Mouse (Mus musculus): ENCODE data around the gene Slc16a14. TPM values are rescaled to one million over a fixed set of nuclear protein-coding genes. Genes with fewer than 3 reads are reported as not detected.
"Not testable (repeated sequence)": the region's sequence is repeated elsewhere in the genome, so short reads cannot be mapped to it uniquely, and the experiment has no call there.

Gene Slc16a14
- polyA plus RNA-seq (2015; fragmentation: Nextera tagmentation; extraction: Ambion mirVana) = not detected in 2 replicates

GRCm38 (mm10) chr1:84934503-84935333, at the start of gene Slc16a14:
Slc16a14 (minus strand) TSS chr1:84935134.
- Histone ChIP-seq H3K27ac (replicated peaks) (no peak within 1 kb of the TSS), H3K9ac (no peak within 1 kb of the TSS; the same call in 1 of the 2 replicates), H3K4me2 (peak within 1 kb of the TSS; percentile 64), H3K9me3 (replicated peaks) (no peaks in the 10 kb centered on the region), H3K36me3 (replicated peaks) (no peaks in the 10 kb centered on the region), H3K4me1 (replicated peaks) (0 out of 2 replicates have a peak, but pooled peaks cover 9% of the 10 kb centered on the region), H3K4me3 (replicated peaks) (peak within 1 kb of the TSS; percentile 44), H3K27me3 (peaks cover 34% of the 10 kb centered on the region)
- WGBS (ENCODE audit: insufficient replicate concordance) = 1% methylated on average over 58 of the region's 59 CpGs
- ATAC-seq (ENCODE audit: insufficient read depth) = no peak

- H3K36me3 ChIP-seq (replicated peaks); H3K4me1 ChIP-seq (replicated peaks); H3K9ac ChIP-seq; H3K9me3 ChIP-seq (replicated peaks); ATAC-seq (ENCODE audit: insufficient read depth); H3K4me3 ChIP-seq (replicated peaks); H3K4me2 ChIP-seq; H3K27ac ChIP-seq (replicated peaks); H3K27me3 ChIP-seq: not testable (repeated sequence)
- 10% methylated on average over 12 of the region's 12 CpGs for WGBS (ENCODE audit: insufficient replicate concordance)
These were observed 26.8 kb upstream of the Slc16a14 start for GRCm38 (mm10) chr1:84961779-84962178.

GRCm38 (mm10) chr1:84957713-84958112, 22.8 kb upstream of the Slc16a14 start:
- H3K4me1 ChIP-seq (replicated peaks); H3K4me3 ChIP-seq (replicated peaks); H3K36me3 ChIP-seq (replicated peaks); ATAC-seq (ENCODE audit: insufficient read depth); H3K27ac ChIP-seq (replicated peaks); H3K9me3 ChIP-seq (replicated peaks); H3K27me3 ChIP-seq; H3K4me2 ChIP-seq; H3K9ac ChIP-seq: not testable (repeated sequence)
- WGBS (ENCODE audit: insufficient replicate concordance) = 56% methylated on average over 4 of the region's 4 CpGs

DNA sequence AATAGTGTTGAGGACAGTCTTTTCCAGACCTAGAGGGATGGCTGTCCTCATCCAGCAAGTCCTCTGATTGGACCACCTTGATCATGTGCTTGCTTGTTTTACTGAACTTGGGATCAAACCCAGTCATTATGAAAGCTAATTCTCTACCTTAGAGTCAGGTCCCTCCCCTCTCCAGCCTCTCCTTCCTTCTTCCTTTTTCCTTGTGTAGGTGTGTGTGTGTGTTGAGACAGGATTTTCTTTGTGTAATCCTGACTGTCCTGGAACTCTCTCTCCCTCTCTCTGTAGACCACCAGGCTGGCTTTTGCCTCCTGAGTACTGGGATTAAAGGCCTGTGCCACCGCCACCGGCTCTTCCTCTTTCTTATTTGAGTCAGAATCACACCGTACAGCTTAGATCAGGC, 21.8 kb upstream of the Slc16a14 start:
- H3K4me3 ChIP-seq (replicated peaks); H3K9ac ChIP-seq; H3K27ac ChIP-seq (replicated peaks); H3K4me2 ChIP-seq; H3K36me3 ChIP-seq (replicated peaks); H3K4me1 ChIP-seq (replicated peaks); H3K27me3 ChIP-seq; H3K9me3 ChIP-seq (replicated peaks); ATAC-seq (ENCODE audit: insufficient read depth): not testable (repeated sequence)
- 60% methylated on average over 3 of the region's 3 CpGs for WGBS (ENCODE audit: insufficient replicate concordance)

DNA sequence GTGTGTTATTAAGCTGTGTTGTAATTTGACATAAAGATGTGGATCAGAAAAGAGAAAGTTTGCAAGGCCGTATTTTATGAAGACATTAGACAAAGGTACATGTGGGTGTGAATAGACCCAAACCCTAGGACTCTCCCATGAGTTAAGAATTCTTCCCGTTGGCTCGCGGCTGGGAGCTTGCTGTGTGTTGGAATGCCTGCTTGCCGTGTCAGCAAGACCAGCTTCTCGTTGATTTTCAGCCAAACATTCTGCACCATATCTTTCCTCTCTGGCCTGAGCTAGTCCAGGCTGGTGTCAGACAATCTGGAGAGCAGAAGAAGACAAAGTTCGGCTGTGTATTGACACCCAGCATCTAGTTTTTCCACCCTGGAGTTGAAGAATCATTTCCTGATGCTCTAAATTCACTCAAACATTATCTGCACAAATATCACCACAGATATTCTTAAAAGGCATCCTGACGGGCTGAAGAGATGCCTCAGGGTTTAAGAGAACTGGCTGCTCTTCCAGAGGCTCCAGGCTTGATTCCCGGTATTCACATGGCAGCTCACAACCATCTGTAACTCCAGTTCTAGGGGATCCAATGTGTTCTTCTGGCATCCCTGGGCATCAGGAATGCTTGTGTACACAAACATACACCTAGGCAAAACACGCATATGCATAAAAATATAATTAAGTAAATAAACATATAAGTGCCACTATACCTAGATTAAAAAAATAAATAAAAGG, 17.7 kb upstream of the Slc16a14 start:
- Histone ChIP-seq H3K9ac (no peak overlapping the region), H3K27ac (replicated peaks) (no peak overlapping the region), H3K9me3 (replicated peaks) (no peaks in the 10 kb centered on the region), H3K36me3 (replicated peaks) (no peaks in the 10 kb centered on the region), H3K4me1 (replicated peaks) (no peaks in the 10 kb centered on the region), H3K4me3 (replicated peaks) (no peak overlapping the region), H3K27me3 (no peaks in the 10 kb centered on the region), H3K4me2 (no peak overlapping the region)
- no peak for ATAC-seq (ENCODE audit: insufficient read depth)
- WGBS (ENCODE audit: insufficient replicate concordance) = 63% methylated on average over 10 of the region's 10 CpGs

- Histone ChIP-seq H3K4me1 (replicated peaks) (no peaks in the 10 kb centered on the region), H3K36me3 (replicated peaks) (no peaks in the 10 kb centered on the region), H3K9me3 (replicated peaks) (no peaks in the 10 kb centered on the region), H3K9ac (no peak overlapping the region), H3K27ac (replicated peaks) (no peak overlapping the region), H3K27me3 (no peaks in the 10 kb centered on the region), H3K4me2 (no peak overlapping the region), H3K4me3 (replicated peaks) (no peak overlapping the region)
- ATAC-seq (ENCODE audit: insufficient read depth) = no peak
- WGBS (ENCODE audit: insufficient replicate concordance) = 57% methylated on average over 3 of the region's 3 CpGs
These were observed 16.6 kb upstream of the Slc16a14 start for GRCm38 (mm10) chr1:84951566-84951965.

DNA sequence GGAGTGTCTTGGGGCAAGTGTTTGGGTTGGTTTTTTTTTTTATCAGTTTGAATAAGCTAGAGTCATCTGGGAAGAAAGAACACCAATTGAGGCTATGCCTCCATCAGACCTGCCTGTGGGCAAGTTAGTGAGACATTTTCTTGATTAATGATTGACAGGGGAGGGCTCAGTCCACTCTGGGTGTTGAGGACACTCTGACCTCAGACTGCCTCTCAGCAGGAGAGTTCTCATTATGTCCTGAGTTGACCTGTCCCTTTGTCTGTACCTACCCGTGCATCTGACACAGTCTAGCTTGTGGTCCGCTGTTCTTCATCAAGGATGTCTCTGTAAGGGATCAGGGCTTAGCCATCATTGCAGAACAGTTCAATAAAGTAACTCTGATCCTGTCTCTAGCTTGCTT, 12.5 kb upstream of the Slc16a14 start:
- H3K27ac ChIP-seq (replicated peaks) = no peak overlapping the region
- H3K36me3 ChIP-seq (replicated peaks) = no peaks in the 10 kb centered on the region
- no peak overlapping the region for H3K4me2 ChIP-seq
- ATAC-seq (ENCODE audit: insufficient read depth) = no peak; the same call in 1 of the 2 replicates
- no peaks in the 10 kb centered on the region for H3K4me1 ChIP-seq (replicated peaks)
- H3K27me3 ChIP-seq = no peaks in the 10 kb centered on the region
- H3K9me3 ChIP-seq (replicated peaks) = no peaks in the 10 kb centered on the region
- H3K9ac ChIP-seq = no peak overlapping the region
- WGBS (ENCODE audit: insufficient replicate concordance) = 39% methylated on average over 2 of the region's 2 CpGs
- H3K4me3 ChIP-seq (replicated peaks) = no peak overlapping the region

- no peaks in the 10 kb centered on the region for H3K9me3 ChIP-seq (replicated peaks)
- no peaks in the 10 kb centered on the region for H3K36me3 ChIP-seq (replicated peaks)
- H3K9ac ChIP-seq = no peak overlapping the region
- H3K4me1 ChIP-seq (replicated peaks) = no peaks in the 10 kb centered on the region
- 80% methylated on average over 3 of the region's 3 CpGs for WGBS (ENCODE audit: insufficient replicate concordance)
- no peak overlapping the region for H3K4me2 ChIP-seq
- no peak overlapping the region for H3K27ac ChIP-seq (replicated peaks)
- H3K27me3 ChIP-seq = no peaks in the 10 kb centered on the region
- no peak for ATAC-seq (ENCODE audit: insufficient read depth)
- H3K4me3 ChIP-seq (replicated peaks) = no peak overlapping the region
These were observed 11.0 kb upstream of the Slc16a14 start for GRCm38 (mm10) chr1:84945950-84946349.

GRCm38 (mm10) chr1:84943549-84943948, 8.6 kb upstream of the Slc16a14 start:
- Histone ChIP-seq H3K27me3 (no peaks in the 10 kb centered on the region), H3K4me3 (replicated peaks) (no peak overlapping the region), H3K27ac (replicated peaks) (no peak overlapping the region), H3K4me1 (replicated peaks) (no peaks in the 10 kb centered on the region), H3K9ac (no peak overlapping the region), H3K4me2 (no peak overlapping the region), H3K9me3 (replicated peaks) (no peaks in the 10 kb centered on the region), H3K36me3 (replicated peaks) (no peaks in the 10 kb centered on the region)
- WGBS (ENCODE audit: insufficient replicate concordance) = 88% methylated on average over 4 of the region's 4 CpGs
- ATAC-seq (ENCODE audit: insufficient read depth) = no peak

GRCm38 (mm10) chr1:84942666-84943065, 7.7 kb upstream of the Slc16a14 start:
- Histone ChIP-seq H3K4me3 (replicated peaks) (no peak overlapping the region), H3K27ac (replicated peaks) (no peak overlapping the region), H3K9me3 (replicated peaks) (no peaks in the 10 kb centered on the region), H3K36me3 (replicated peaks) (no peaks in the 10 kb centered on the region), H3K4me2 (no peak overlapping the region), H3K27me3 (no peaks in the 10 kb centered on the region), H3K4me1 (replicated peaks) (no peaks in the 10 kb centered on the region), H3K9ac (no peak overlapping the region)
- ATAC-seq (ENCODE audit: insufficient read depth) = no peak

GRCm38 (mm10) chr1:84940322-84940721, 5.4 kb upstream of the Slc16a14 start:
- H3K36me3 ChIP-seq (replicated peaks) = no peaks in the 10 kb centered on the region
- H3K4me3 ChIP-seq (replicated peaks) = no peak overlapping the region
- no peak for ATAC-seq (ENCODE audit: insufficient read depth)
- 73% methylated on average over 2 of the region's 2 CpGs for WGBS (ENCODE audit: insufficient replicate concordance)
- no peaks in the 10 kb centered on the region for H3K9me3 ChIP-seq (replicated peaks)
- H3K4me1 ChIP-seq (replicated peaks) = no peaks in the 10 kb centered on the region
- H3K27me3 ChIP-seq = peaks cover 8% of the 10 kb centered on the region
- no peak overlapping the region for H3K4me2 ChIP-seq
- no peak overlapping the region for H3K27ac ChIP-seq (replicated peaks)
- no peak overlapping the region for H3K9ac ChIP-seq

All from liver, embryonic 15.5 days (tissue).